Mouse (Mus musculus): ENCODE results near the gene Tmem258.
A peak's percentile ranks its signal among the peaks of the same experiment; 100 is the strongest.
"Not testable (repeated sequence)": the region's sequence is repeated elsewhere in the genome, so short reads cannot be mapped to it uniquely, and the experiment has no call there.

Tmem258 gene

GRCm38 (mm10) chr19:10203848-10204615 is at the start of gene Tmem258, which contains the start of gene Fen1:
TSS of gene Tmem258 (plus strand) at chr19:10204014.
TSS of gene Fen1 (minus strand) at chr19:10204169.
- peak; percentile 96 for DNase-seq (ENCODE audit: low read depth)

GRCm38 (mm10) chr19:10157725-10158124 is 46.1 kb upstream of the Tmem258 start:
- DNase-seq (ENCODE audit: low read depth), result no peak

GRCm38 (mm10) chr19:10163896-10164295 is 39.9 kb upstream of the Tmem258 start:
- no peak for DNase-seq (ENCODE audit: low read depth)

- not testable (repeated sequence) for DNase-seq (ENCODE audit: low read depth)
Measured at GRCm38 (mm10) chr19:10165928-10166327, 37.9 kb upstream of the Tmem258 start.

- DNase-seq (ENCODE audit: low read depth), result no peak
Measured at GRCm38 (mm10) chr19:10167112-10167511, 36.7 kb upstream of the Tmem258 start.

GRCm38 (mm10) chr19:10167951-10168350 is 35.9 kb upstream of the Tmem258 start:
- DNase-seq (ENCODE audit: low read depth), result no peak

GRCm38 (mm10) chr19:10168441-10168840 is 35.4 kb upstream of the Tmem258 start:
- no peak for DNase-seq (ENCODE audit: low read depth)

- DNase-seq (ENCODE audit: low read depth), result no peak
Measured at GRCm38 (mm10) chr19:10169179-10169578, 34.6 kb upstream of the Tmem258 start.

GRCm38 (mm10) chr19:10169692-10170330 is 34.0 kb upstream of the Tmem258 start:
- not testable (repeated sequence) for DNase-seq (ENCODE audit: low read depth)

GRCm38 (mm10) chr19:10170466-10170865 is 33.3 kb upstream of the Tmem258 start:
- no peak for DNase-seq (ENCODE audit: low read depth)

GRCm38 (mm10) chr19:10171359-10171758 is 32.5 kb upstream of the Tmem258 start:
- DNase-seq (ENCODE audit: low read depth), result no peak

- no peak for DNase-seq (ENCODE audit: low read depth)
Measured at GRCm38 (mm10) chr19:10171846-10172245, 32.0 kb upstream of the Tmem258 start.

GRCm38 (mm10) chr19:10173116-10173718 is 30.6 kb upstream of the Tmem258 start:
- DNase-seq (ENCODE audit: low read depth), result no peak

GRCm38 (mm10) chr19:10173844-10174539 is 29.8 kb upstream of the Tmem258 start:
- no peak for DNase-seq (ENCODE audit: low read depth)

- no peak for DNase-seq (ENCODE audit: low read depth)
Measured at GRCm38 (mm10) chr19:10174956-10175355, 28.9 kb upstream of the Tmem258 start.

GRCm38 (mm10) chr19:10176477-10176876 is 27.3 kb upstream of the Tmem258 start:
- no peak for DNase-seq (ENCODE audit: low read depth)

GRCm38 (mm10) chr19:10176941-10177372 is 26.9 kb upstream of the Tmem258 start:
- no peak for DNase-seq (ENCODE audit: low read depth)

- no peak for DNase-seq (ENCODE audit: low read depth)
Measured at GRCm38 (mm10) chr19:10181225-10181624, 22.6 kb upstream of the Tmem258 start.

GRCm38 (mm10) chr19:10182142-10182541 is 21.7 kb upstream of the Tmem258 start:
- no peak for DNase-seq (ENCODE audit: low read depth)

- DNase-seq (ENCODE audit: low read depth), result peak; percentile 90
Measured at GRCm38 (mm10) chr19:10182670-10183298, 21.0 kb upstream of the Tmem258 start, which contains the start of gene Fads1. TSS of gene Fads1 (plus strand) at chr19:10182888.

- no peak for DNase-seq (ENCODE audit: low read depth)
Measured at GRCm38 (mm10) chr19:10183299-10183983, 20.4 kb upstream of the Tmem258 start.
